Mouse (Mus musculus): Measurements from ENCODE around the gene Mthfsd. TPM values are rescaled to one million over a fixed set of nuclear protein-coding genes. Genes with fewer than 3 reads are reported as not detected.

The Mthfsd gene
- polyA plus RNA-seq, 1 experiment from 2014 or later: 36.1 TPM

- TF ChIP-seq CTCF (IDR thresholded peaks at IDR 0.05): no peak
- TF ChIP-seq EP300 (IDR thresholded peaks at IDR 0.05): no peak
- no peak overlapping the region for H3K27ac ChIP-seq (ENCODE audit: low read length)
- no peak overlapping the region for H3K4me2 ChIP-seq (replicated peaks; ENCODE audit: low read depth, low read length)
- H3K9ac ChIP-seq (replicated peaks; ENCODE audit: low read depth): no peak overlapping the region
- ATAC-seq: no peak
- no peak for DNase-seq (ENCODE audit: low spot score)
- no peaks in the 10 kb centered on the region for H3K9me3 ChIP-seq (ENCODE audit: low read length)
- no peak overlapping the region for H3K4me3 ChIP-seq (ENCODE audit: low read depth, low read length)
- no peaks in the 10 kb centered on the region for H3K36me3 ChIP-seq (ENCODE audit: insufficient read depth, low read length)
- peaks cover 3% of the 10 kb centered on the region; the same call in 1 of the 2 replicates for H3K4me1 ChIP-seq (ENCODE audit: insufficient read depth, low read depth, low read length)
- H3K27me3 ChIP-seq (replicated peaks; ENCODE audit: insufficient read depth, low read length): peaks cover 70% of the 10 kb centered on the region
- 75% methylated on average over 2 of the region's 2 CpGs for WGBS
Measured at GRCm38 (mm10) chr8:121123113-121123512, 14.9 kb upstream of the Mthfsd start.

- Histone ChIP-seq H3K4me3 (ENCODE audit: low read depth, low read length) (no peak overlapping the region), H3K4me1 (ENCODE audit: insufficient read depth, low read depth, low read length) (peaks cover 1% of the 10 kb centered on the region; the same call in 1 of the 2 replicates), H3K27me3 (replicated peaks; ENCODE audit: insufficient read depth, low read length) (peaks cover 74% of the 10 kb centered on the region), H3K9ac (replicated peaks; ENCODE audit: low read depth) (no peak overlapping the region), H3K27ac (ENCODE audit: low read length) (no peak overlapping the region), H3K4me2 (replicated peaks; ENCODE audit: low read depth, low read length) (no peak overlapping the region), H3K36me3 (ENCODE audit: insufficient read depth, low read length) (no peaks in the 10 kb centered on the region), H3K9me3 (ENCODE audit: low read length) (no peaks in the 10 kb centered on the region)
- TF ChIP-seq CTCF (IDR thresholded peaks at IDR 0.05) (no peak), EP300 (IDR thresholded peaks at IDR 0.05) (no peak)
- no peak for ATAC-seq
- no peak for DNase-seq (ENCODE audit: low spot score)
- WGBS: 49% methylated on average over 7 of the region's 7 CpGs
Measured at GRCm38 (mm10) chr8:121122368-121122767, 14.2 kb upstream of the Mthfsd start.

GRCm38 (mm10) chr8:121121704-121122103 lies 13.5 kb upstream of the Mthfsd start:
- 50% methylated on average over 8 of the region's 8 CpGs for WGBS
- Histone ChIP-seq H3K9ac (replicated peaks; ENCODE audit: low read depth) (no peak overlapping the region), H3K27ac (ENCODE audit: low read length) (no peak overlapping the region), H3K9me3 (ENCODE audit: low read length) (no peaks in the 10 kb centered on the region), H3K4me3 (ENCODE audit: low read depth, low read length) (no peak overlapping the region), H3K36me3 (ENCODE audit: insufficient read depth, low read length) (no peaks in the 10 kb centered on the region), H3K27me3 (replicated peaks; ENCODE audit: insufficient read depth, low read length) (peaks cover 80% of the 10 kb centered on the region), H3K4me1 (ENCODE audit: insufficient read depth, low read depth, low read length) (peaks cover 6% of the 10 kb centered on the region; the same call in 1 of the 2 replicates), H3K4me2 (replicated peaks; ENCODE audit: low read depth, low read length) (no peak overlapping the region)
- ATAC-seq: no peak
- no peak for TF ChIP-seq EP300 (IDR thresholded peaks at IDR 0.05)
- no peak for TF ChIP-seq CTCF (IDR thresholded peaks at IDR 0.05)
- DNase-seq (ENCODE audit: low spot score): no peak

- Histone ChIP-seq H3K27ac (ENCODE audit: low read length) (no peak overlapping the region), H3K4me2 (replicated peaks; ENCODE audit: low read depth, low read length) (no peak overlapping the region), H3K36me3 (ENCODE audit: insufficient read depth, low read length) (no peaks in the 10 kb centered on the region), H3K4me1 (ENCODE audit: insufficient read depth, low read depth, low read length) (peaks cover 11% of the 10 kb centered on the region), H3K27me3 (replicated peaks; ENCODE audit: insufficient read depth, low read length) (peaks cover 88% of the 10 kb centered on the region), H3K4me3 (ENCODE audit: low read depth, low read length) (no peak overlapping the region), H3K9me3 (ENCODE audit: low read length) (no peaks in the 10 kb centered on the region), H3K9ac (replicated peaks; ENCODE audit: low read depth) (no peak overlapping the region)
- 38% methylated on average over 17 of the region's 17 CpGs for WGBS
- ATAC-seq (no peak), DNase-seq (ENCODE audit: low spot score) (no peak)
- TF ChIP-seq CTCF (IDR thresholded peaks at IDR 0.05) (no peak), EP300 (IDR thresholded peaks at IDR 0.05) (no peak)
Measured at GRCm38 (mm10) chr8:121120456-121121419, 12.5 kb upstream of the Mthfsd start.

GRCm38 (mm10) chr8:121119635-121120455 lies 11.7 kb upstream of the Mthfsd start:
- Histone ChIP-seq H3K4me2 (replicated peaks; ENCODE audit: low read depth, low read length) (no peak overlapping the region), H3K4me3 (ENCODE audit: low read depth, low read length) (no peak overlapping the region), H3K9ac (replicated peaks; ENCODE audit: low read depth) (no peak overlapping the region), H3K36me3 (ENCODE audit: insufficient read depth, low read length) (no peaks in the 10 kb centered on the region), H3K27me3 (replicated peaks; ENCODE audit: insufficient read depth, low read length) (peaks cover 91% of the 10 kb centered on the region), H3K4me1 (ENCODE audit: insufficient read depth, low read depth, low read length) (peaks cover 11% of the 10 kb centered on the region), H3K9me3 (ENCODE audit: low read length) (no peaks in the 10 kb centered on the region), H3K27ac (ENCODE audit: low read length) (no peak overlapping the region)
- TF ChIP-seq CTCF (IDR thresholded peaks at IDR 0.05) (no peak), EP300 (IDR thresholded peaks at IDR 0.05) (no peak)
- 32% methylated on average over 12 of the region's 12 CpGs for WGBS
- DNase-seq (ENCODE audit: low spot score) (no peak), ATAC-seq (no peak)
